Mouse (Mus musculus): ENCODE results near the gene Jsrp1. TPM values are rescaled to one million over a fixed set of nuclear protein-coding genes. Genes with fewer than 3 reads are reported as not detected.

Gene Jsrp1
- total and polyA plus RNA-seq, 3 experiments = 0.39 TPM; not detected in 2

GRCm38 (mm10) chr10:80812391-80813041 is 782 bp downstream of the Jsrp1 start:
- no peaks in the 10 kb centered on the region for H3K9me3 ChIP-seq (replicated peaks; ENCODE audit: insufficient read depth, low read length)
- no peak for DNase-seq (ENCODE audit: low read depth, low spot score)
- H3K4me1 ChIP-seq (ENCODE audit: control insufficient read depth in 1 of 2, insufficient read depth in 2 of 2, low read length in 2 of 2) = no peaks in the 10 kb centered on the region; a peak in 1 of 4 replicates
- no peaks in the 10 kb centered on the region for H3K27me3 ChIP-seq (ENCODE audit: control insufficient read depth in 1 of 2, insufficient read depth in 2 of 2, low read length in 2 of 2)
- H3K9ac ChIP-seq (ENCODE audit: control insufficient read depth, low read depth, low read length, poor library complexity, severe bottlenecking) = no peak overlapping the region
- H3K27ac ChIP-seq (ENCODE audit: control insufficient read depth, low read depth, low read length) = no peak overlapping the region
- no peaks in the 10 kb centered on the region for H3K36me3 ChIP-seq (ENCODE audit: control insufficient read depth in 1 of 2, insufficient read depth in 2 of 2, low read length in 2 of 2)
- H3K79me2 ChIP-seq (ENCODE audit: control insufficient read depth, insufficient read depth, low read length, poor library complexity) = no peaks in the 10 kb centered on the region
- TF ChIP-seq TAL1 (IDR thresholded peaks at IDR 0.05; ENCODE audit: low read length) (no peak), MAX (IDR thresholded peaks at IDR 0.05; ENCODE audit: low read length) (no peak), ZMIZ1 (IDR thresholded peaks at IDR 0.05; ENCODE audit: low read depth, low read length) (no peak), GABPA (IDR thresholded peaks at IDR 0.05; ENCODE audit: low read depth, low read length) (no peak), POLR2A (IDR thresholded peaks at IDR 0.05; ENCODE audit: control insufficient read depth in 1 of 2, insufficient read depth in 1 of 2, low read depth in 1 of 2, low read length in 2 of 2, poor library complexity in 1 of 2) (no peak), NELFE (IDR thresholded peaks at IDR 0.05; ENCODE audit: low read depth, low read length) (no peak), SIN3A (IDR thresholded peaks at IDR 0.05; ENCODE audit: low read length) (no peak), RAD21 (IDR thresholded peaks at IDR 0.05; ENCODE audit: low read depth, low read length) (no peak), NRF1 (IDR thresholded peaks at IDR 0.05; ENCODE audit: insufficient read depth, low read depth, low read length, poor library complexity, severe bottlenecking) (no peak), KAT2A (conservative IDR thresholded peaks at IDR 0.05; ENCODE audit: low read depth, low read length) (no peak), ZC3H11A (IDR thresholded peaks at IDR 0.05; ENCODE audit: low read depth, low read length) (no peak), ELF1 (IDR thresholded peaks at IDR 0.05; ENCODE audit: low read depth, low read length) (no peak), USF2 (IDR thresholded peaks at IDR 0.05; ENCODE audit: borderline replicate concordance in 1 of 2, insufficient read depth in 1 of 2, low read depth in 1 of 2, low read length in 2 of 2) (no peak), POLR2AphosphoS2 (IDR thresholded peaks at IDR 0.05; ENCODE audit: low read length) (no peak), CHD1 (IDR thresholded peaks at IDR 0.05; ENCODE audit: low read depth, low read length) (no peak), ETS1 (IDR thresholded peaks at IDR 0.05; ENCODE audit: low read depth, low read length) (no peak)
- no peak overlapping the region for H3K4me3 ChIP-seq (ENCODE audit: control insufficient read depth in 1 of 2, insufficient read depth in 1 of 2, low read depth in 2 of 2, low read length in 2 of 2)

- H3K9me3 ChIP-seq (replicated peaks; ENCODE audit: insufficient read depth, low read length) = no peaks in the 10 kb centered on the region
- H3K4me1 ChIP-seq (ENCODE audit: control insufficient read depth in 1 of 2, insufficient read depth in 2 of 2, low read length in 2 of 2) = 0 out of 4 replicates have a peak, but pooled peaks cover 0 to 5% of the 10 kb centered on the region in 2 experiments
- no peak for DNase-seq (ENCODE audit: low read depth, low spot score)
- no peaks in the 10 kb centered on the region for H3K79me2 ChIP-seq (ENCODE audit: control insufficient read depth, insufficient read depth, low read length, poor library complexity)
- H3K27ac ChIP-seq (ENCODE audit: control insufficient read depth, low read depth, low read length) = no peak overlapping the region
- no peak overlapping the region for H3K9ac ChIP-seq (ENCODE audit: control insufficient read depth, low read depth, low read length, poor library complexity, severe bottlenecking)
- H3K27me3 ChIP-seq (ENCODE audit: control insufficient read depth in 1 of 2, insufficient read depth in 2 of 2, low read length in 2 of 2) = no peaks in the 10 kb centered on the region
- H3K36me3 ChIP-seq (ENCODE audit: control insufficient read depth in 1 of 2, insufficient read depth in 2 of 2, low read length in 2 of 2) = no peaks in the 10 kb centered on the region
- no peak overlapping the region for H3K4me3 ChIP-seq (ENCODE audit: control insufficient read depth in 1 of 2, insufficient read depth in 1 of 2, low read depth in 2 of 2, low read length in 2 of 2)
- TF ChIP-seq RCOR1 (IDR thresholded peaks at IDR 0.05; ENCODE audit: low read depth, low read length) (no peak), GABPA (IDR thresholded peaks at IDR 0.05; ENCODE audit: low read depth, low read length) (no peak), NRF1 (IDR thresholded peaks at IDR 0.05; ENCODE audit: insufficient read depth, low read depth, low read length, poor library complexity, severe bottlenecking) (no peak), ZC3H11A (IDR thresholded peaks at IDR 0.05; ENCODE audit: low read depth, low read length) (no peak)
These were observed 3.2 kb downstream of the Jsrp1 start for GRCm38 (mm10) chr10:80810084-80810483.
